Mouse (Mus musculus) layer of hippocampus, adult 18-20 months (tissue): ENCODE data around the gene Trappc6a. TPM values are rescaled to one million over a fixed set of nuclear protein-coding genes. Genes with fewer than 3 reads are reported as not detected.
A peak's percentile ranks its signal among the peaks of the same experiment; 100 is the strongest.

ENCODE experiments used
- DNase-seq, 2 experiments: peaks; one replicate each; pipeline ENCODE4 v3.0.0; 2022; ENCODE audit warnings: low spot score in 2 of 2
- total RNA-seq, 2 experiments: library from RNA; stranded (reverse); gene quantifications; 2 replicates each; pipeline ENCODE4 v1.2.3; 2021

Gene Trappc6a
- total RNA-seq, 2 experiments from 2014 or later: 20.7 to 21.5 TPM

GRCm38 (mm10) chr7:19558965-19559364, 50.8 kb downstream of the Trappc6a start:
- no peak for DNase-seq

GRCm38 (mm10) chr7:19560491-19561260, 52.5 kb downstream of the Trappc6a start:
- DNase-seq: no peak

DNA sequence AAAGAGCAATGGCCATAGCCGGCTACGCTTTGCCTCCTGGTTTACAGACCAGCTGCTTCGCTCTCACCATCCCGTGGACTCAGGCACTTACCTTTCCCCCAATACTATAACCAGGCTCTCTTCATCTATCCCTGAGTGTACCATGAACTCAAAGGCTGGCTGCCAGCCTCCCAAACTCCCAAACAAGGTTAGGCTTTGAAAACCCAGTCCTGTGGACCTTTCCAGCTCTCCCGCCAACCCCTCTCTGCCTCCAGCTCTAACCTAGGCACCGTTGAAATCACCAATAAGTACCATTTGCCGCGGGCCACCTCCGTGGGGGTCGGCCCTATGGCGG, 53.2 kb downstream of the Trappc6a start:
- no peak for DNase-seq

DNA sequence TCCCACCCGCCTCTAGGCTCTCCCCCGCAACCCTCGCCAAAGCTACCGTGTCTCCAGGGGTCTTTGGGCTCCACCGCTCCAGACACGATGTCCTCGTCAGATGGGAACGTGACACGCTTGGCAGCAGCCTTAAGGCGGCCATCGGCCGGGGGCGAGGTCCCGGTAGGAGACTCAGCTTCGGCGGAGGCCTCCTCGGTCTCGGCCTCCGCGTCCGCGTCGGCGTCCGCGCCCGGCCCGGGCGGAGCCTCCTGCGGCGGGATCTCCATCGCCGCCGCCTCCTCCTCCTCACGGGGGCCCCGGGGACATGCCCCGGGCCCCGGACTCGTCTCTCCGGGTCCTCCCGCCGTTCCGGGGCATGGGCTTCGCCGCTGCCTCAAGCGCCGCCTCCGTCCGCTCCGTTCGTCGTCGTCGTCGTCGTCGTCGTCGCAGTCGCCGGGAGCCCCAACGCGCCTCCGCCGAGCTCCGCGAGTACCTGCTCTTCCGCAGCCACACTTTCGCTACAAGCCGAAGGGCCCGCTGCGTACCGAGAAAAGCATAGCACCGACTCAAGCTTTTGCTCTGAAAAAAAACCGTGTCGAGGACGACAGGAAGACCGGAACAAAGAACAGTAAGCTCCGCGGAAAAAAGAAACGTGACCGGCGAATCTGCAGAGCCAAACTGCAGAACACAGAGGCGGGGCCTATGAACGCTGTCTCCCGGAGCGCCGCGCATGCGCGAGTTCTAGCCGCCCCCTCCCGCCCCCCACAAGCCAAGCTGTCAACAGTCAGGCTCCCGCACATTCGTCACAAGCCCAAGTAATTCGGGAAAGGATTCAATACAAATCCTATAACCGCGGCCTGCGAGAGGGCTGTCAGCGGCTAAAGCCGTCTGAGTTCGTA, 53.8 kb downstream of the Trappc6a start:
- DNase-seq: peak; percentile 79 to 92

GRCm38 (mm10) chr7:19562643-19563410, 54.6 kb downstream of the Trappc6a start, which contains the start of gene Ppp1r37:
TSS of gene Ppp1r37 (minus strand) at chr7:19563076.
- no peak for DNase-seq

DNA sequence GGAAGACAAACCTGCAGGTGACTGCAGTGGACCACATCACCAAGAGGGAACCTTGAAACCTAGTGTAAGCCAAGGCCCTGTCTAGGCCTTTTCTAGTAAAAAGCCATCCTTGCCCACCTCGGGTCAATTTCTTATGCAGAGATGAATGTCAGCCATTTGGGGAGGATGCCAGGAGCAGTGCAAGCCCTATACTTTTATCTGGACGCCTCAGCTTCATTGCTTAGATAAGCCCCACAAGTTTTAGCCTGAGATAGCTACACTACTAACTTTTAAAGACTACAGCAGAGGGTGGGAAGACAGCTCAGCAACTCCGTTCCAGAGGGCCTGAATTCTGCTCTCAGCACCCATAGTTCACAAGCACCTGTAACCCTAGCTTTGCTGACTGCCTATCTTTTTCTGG, 55.7 kb downstream of the Trappc6a start:
- DNase-seq: no peak

- no peak for DNase-seq
Observed at GRCm38 (mm10) chr7:19564455-19564854, 56.3 kb downstream of the Trappc6a start.

Other genes with a start within 250 kb of the Trappc6a start
- gene Vasp, start 236.6 kb upstream of the Trappc6a start, total RNA-seq: 10 to 100 TPM; 14.2 to 17.0 TPM
- not detected for gene Ppm1n, start 228.3 kb upstream of the Trappc6a start, total RNA-seq
- 10 to 100 TPM; 92.8 to 95.6 TPM for gene Rtn2, start 225.8 kb upstream of the Trappc6a start, total RNA-seq
- gene Fosb, start 198.3 kb upstream of the Trappc6a start, total RNA-seq: 10 to 100 TPM; 20.4 to 26.6 TPM
- gene Ercc1, start 163.6 kb upstream of the Trappc6a start, total RNA-seq: 10 to 100 TPM; 47.7 to 49.0 TPM
- 10 to 100 TPM; 19.9 to 21.0 TPM for gene Cd3eap, start 148.9 kb upstream of the Trappc6a start, total RNA-seq
- 1 to 10 TPM; 6.3 to 7.8 TPM for gene Ppp1r13l, start 148.6 kb upstream of the Trappc6a start, total RNA-seq
- 10 to 100 TPM; 37.5 to 38.3 TPM for gene Ercc2, start 126.4 kb upstream of the Trappc6a start, total RNA-seq
- gene Klc3, start 104.3 kb upstream of the Trappc6a start, total RNA-seq: 1 to 10 TPM; 4.5 to 5.5 TPM
- gene Ckm, start 103.6 kb upstream of the Trappc6a start, total RNA-seq: not detected
- 10 to 100 TPM; 88.3 to 92.0 TPM for gene Mark4, start 49.6 kb upstream of the Trappc6a start, total RNA-seq
- gene Exoc3l2, start 45.1 kb upstream of the Trappc6a start, total RNA-seq: under 1 TPM; 0.38 to 0.59 TPM
- gene Bloc1s3, start within 50 bp of the Trappc6a start, total RNA-seq: 1 to 10 TPM; 6.1 to 6.3 TPM
- gene Nkpd1, start 9.4 kb downstream of the Trappc6a start, total RNA-seq: under 1 TPM; 0.56 to 0.57 TPM
- 100 to 1,000 TPM; 122 to 129 TPM for gene Ppp1r37, start 54.7 kb downstream of the Trappc6a start, total RNA-seq
- gene Zfp296, start 68.9 kb downstream of the Trappc6a start, total RNA-seq: under 1 TPM; 0.74 to 0.89 TPM
- gene Gemin7, start 69.2 kb downstream of the Trappc6a start, total RNA-seq: 10 to 100 TPM; 44.4 to 45.6 TPM
- 10 to 100 TPM; 79.5 to 81.8 TPM for gene Clasrp, start 96.1 kb downstream of the Trappc6a start, total RNA-seq
- gene Relb, start 121.0 kb downstream of the Trappc6a start, total RNA-seq: 1 to 10 TPM; 9.1 to 9.7 TPM
- gene Clptm1, start 156.6 kb downstream of the Trappc6a start, total RNA-seq: 100 to 1,000 TPM; 133 to 143 TPM
- not detected for gene Apoc2, start 169.5 kb downstream of the Trappc6a start, total RNA-seq
- not detected for gene Gm44805, start 173.0 kb downstream of the Trappc6a start, total RNA-seq
- not detected for gene Apoc4, start 173.1 kb downstream of the Trappc6a start, total RNA-seq
- 1 to 10 TPM; 5.8 to 8.7 TPM for gene Apoc1, start 184.3 kb downstream of the Trappc6a start, total RNA-seq
- 1,000 to 10,000 TPM; 2,690 to 2,764 TPM for gene Apoe, start 190.8 kb downstream of the Trappc6a start, total RNA-seq
- gene Tomm40, start 207.0 kb downstream of the Trappc6a start, total RNA-seq: 100 to 1,000 TPM; 110 to 114 TPM
- 1 to 10 TPM; 5.0 to 5.1 TPM for gene Nectin2, start 242.1 kb downstream of the Trappc6a start, total RNA-seq